In the genomic region with DNA sequence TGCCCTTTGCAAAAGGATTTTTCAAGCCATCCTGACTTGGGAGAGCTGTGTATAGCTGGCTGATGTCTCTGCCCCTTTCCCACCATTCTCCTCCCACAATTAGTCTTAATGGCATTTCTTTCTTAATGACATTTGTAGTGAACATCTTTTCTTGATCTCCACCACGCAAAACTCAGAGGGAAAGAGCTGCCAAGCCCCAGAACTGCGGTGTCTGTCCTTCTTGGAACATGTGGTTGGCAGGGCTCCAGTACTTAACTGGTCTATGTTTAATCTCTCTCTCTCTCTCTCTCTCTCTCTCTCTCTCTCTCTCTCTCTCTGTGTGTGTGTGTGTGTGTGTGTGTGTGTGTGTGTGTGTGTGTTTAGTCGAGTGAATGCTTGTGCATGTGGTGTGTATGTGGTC, we compare ENCODE assay signal across 13 mouse cellular contexts.
DNase-seq lines count a peak whose midpoint lies in the region; ATAC-seq and TF ChIP-seq lines count a peak whose summit lies in the region.
"Had no signal": no experiment of that assay in that cellular context is flagged by ENCODE, and none has a peak within 500 bp of the region (broad histone marks: within the 10 kb centered on the region; RNA-seq: fewer than 3 reads in every experiment).

No protein-coding gene starts in this region.

- no peak for TF ChIP-seq CTCF in stomach, postnatal 0 days (IDR thresholded peaks at IDR 0.05; ENCODE audit: low read depth)

- no peak overlapping the region for H3K27ac ChIP-seq in stomach, embryonic 14.5 days (ENCODE audit: low read length)
- no peak overlapping the region for H3K27ac ChIP-seq in stomach, postnatal 0 days (replicated peaks)
- peak overlapping the region; percentile 69 for H3K27ac ChIP-seq in neural tube, embryonic 15.5 days (replicated peaks)

- H3K27me3 ChIP-seq in stomach, embryonic 14.5 days (ENCODE audit: control insufficient read depth, insufficient read depth, low read length), result no peaks in the 10 kb centered on the region
- H3K27me3 ChIP-seq in stomach, postnatal 0 days (ENCODE audit: control insufficient read depth, insufficient read depth, low read length), result no peaks in the 10 kb centered on the region
- no peaks in the 10 kb centered on the region for H3K27me3 ChIP-seq in neural tube, embryonic 15.5 days (replicated peaks)

- peak; percentile 14; the same call in 1 of the 2 replicates for ATAC-seq in frontal cortex, adult (ENCODE audit: low TSS enrichment)
- ATAC-seq in stomach, embryonic 14.5 days (ENCODE audit: insufficient number of reproducible peaks, insufficient read depth, low FRiP score, low read depth), result 0 out of 2 replicates have a peak, but pooled peaks have one; percentile 37
- no peak for ATAC-seq in stomach, postnatal 0 days (ENCODE audit: low FRiP score, low TSS enrichment)
- ATAC-seq in neural tube, embryonic 15.5 days (ENCODE audit: low FRiP score), result no peak
- ATAC-seq: intestine, postnatal 0 days; lung, postnatal 0 days had no signal

- H3K9ac ChIP-seq in stomach, embryonic 14.5 days (replicated peaks; ENCODE audit: low read depth, low read length), result no peak overlapping the region
- H3K9ac ChIP-seq in stomach, postnatal 0 days (ENCODE audit: low read length), result no peak overlapping the region
- no peak overlapping the region for H3K9ac ChIP-seq in neural tube, embryonic 15.5 days (replicated peaks)

- H3K36me3 ChIP-seq in stomach, embryonic 14.5 days (ENCODE audit: control insufficient read depth, insufficient read depth, low read length), result no peaks in the 10 kb centered on the region; the same call in 1 of the 2 replicates
- H3K36me3 ChIP-seq in stomach, postnatal 0 days (ENCODE audit: control insufficient read depth, insufficient read depth, low read length), result no peaks in the 10 kb centered on the region; the same call in 1 of the 2 replicates
- H3K36me3 ChIP-seq in neural tube, embryonic 15.5 days, result peaks cover 8% of the 10 kb centered on the region

- no peak overlapping the region for H3K4me3 ChIP-seq in stomach, embryonic 14.5 days (ENCODE audit: low read depth, low read length)
- no peak overlapping the region for H3K4me3 ChIP-seq in stomach, postnatal 0 days (ENCODE audit: low read depth, low read length)
- H3K4me3 ChIP-seq in neural tube, embryonic 15.5 days (replicated peaks), result no peak overlapping the region

- DNase-seq in frontal cortex, postnatal 10 days (ENCODE audit: low spot score in 2 of 2), result no peak
- peak; percentile 39 to 48 for DNase-seq in kidney, postnatal 25 days
- DNase-seq in kidney, postnatal 14 days, result no peak
- no peak for DNase-seq in stomach, postnatal 0 days (ENCODE audit: low spot score)
- DNase-seq in urinary bladder, postnatal 14 days (ENCODE audit: low spot score), result no peak
- DNase-seq: cerebellum, adult 11-12 months; right cerebral cortex, postnatal 25 days had no signal

- no peak overlapping the region for H3K4me2 ChIP-seq in stomach, embryonic 14.5 days (replicated peaks; ENCODE audit: low read depth, low read length)
- no peak overlapping the region for H3K4me2 ChIP-seq in stomach, postnatal 0 days (replicated peaks; ENCODE audit: low read depth)
- no peak overlapping the region for H3K4me2 ChIP-seq in neural tube, embryonic 15.5 days
- H3K4me2 ChIP-seq: liver, embryonic 11.5 days had no signal

- no peaks in the 10 kb centered on the region for H3K4me1 ChIP-seq in stomach, embryonic 14.5 days (ENCODE audit: control insufficient read depth, insufficient read depth, low read length)
- H3K4me1 ChIP-seq in stomach, postnatal 0 days (replicated peaks; ENCODE audit: control insufficient read depth, insufficient read depth), result no peaks in the 10 kb centered on the region
- H3K4me1 ChIP-seq in neural tube, embryonic 15.5 days, result peaks cover 29% of the 10 kb centered on the region

- no peak for TF ChIP-seq EP300 in stomach, postnatal 0 days (optimal IDR thresholded peaks at IDR 0.05)

- H3K9me3 ChIP-seq in stomach, embryonic 14.5 days (ENCODE audit: control insufficient read depth, low read depth, low read length), result no peaks in the 10 kb centered on the region
- no peaks in the 10 kb centered on the region for H3K9me3 ChIP-seq in stomach, postnatal 0 days (ENCODE audit: control insufficient read depth, low read length)
- H3K9me3 ChIP-seq in neural tube, embryonic 15.5 days (replicated peaks), result no peaks in the 10 kb centered on the region

- 48% methylated on average over 3 of the region's 3 CpGs for WGBS in stomach, embryonic 14.5 days
- WGBS in stomach, postnatal 0 days, result 28% methylated on average over 3 of the region's 3 CpGs
- 43% methylated on average over 3 of the region's 3 CpGs for WGBS in neural tube, embryonic 15.5 days

Comparison
In these comparisons a context has a peak if more than half of its experiments do, and no peak if none do; other contexts are left out.
1. ATAC-seq: peak in frontal cortex, adult (single experiment) and stomach, embryonic 14.5 days (single experiment); none in stomach, postnatal 0 days (single experiment) and neural tube, embryonic 15.5 days (single experiment).
2. DNase-seq: peak in kidney, postnatal 25 days (2 of 2); none in frontal cortex, postnatal 10 days (0 of 2), kidney, postnatal 14 days (single experiment), stomach, postnatal 0 days (single experiment) and urinary bladder, postnatal 14 days (single experiment).